In the genomic region with DNA sequence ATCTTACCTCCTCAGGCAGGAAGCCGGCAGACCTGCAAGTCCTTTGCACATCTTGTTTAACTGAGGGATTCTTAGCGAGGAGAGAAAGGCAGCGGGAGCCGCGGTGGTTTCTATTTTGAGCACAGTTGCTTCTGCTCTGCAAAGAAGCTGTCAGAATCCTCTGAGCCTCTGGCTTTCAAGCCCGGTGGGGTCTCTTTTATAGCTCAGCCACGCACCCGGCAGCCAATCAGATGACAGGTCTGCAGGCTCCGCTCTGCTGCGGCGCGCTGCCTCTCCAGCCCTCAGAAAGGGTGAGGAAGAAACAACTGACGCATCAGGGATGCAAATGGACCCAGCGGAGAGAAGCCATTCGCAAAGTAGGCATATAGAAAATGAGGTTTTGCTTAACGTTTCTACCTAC, we compare ENCODE assay signal across 8 mouse cellular contexts. TPM values are rescaled to one million over a fixed set of nuclear protein-coding genes. Genes with fewer than 3 reads are reported as not detected.
DNase-seq lines count a peak whose midpoint lies in the region; ATAC-seq and TF ChIP-seq lines count a peak whose summit lies in the region.

A gene (minus strand): TSS at position 170 of the 400 bp plus-strand sequence.

- under 1% methylated on average over 16 of the region's 16 CpGs for WGBS in intestine, embryonic 14.5 days

- no peak for TF ChIP-seq CTCF in left cerebral cortex, adult 2 months (IDR thresholded peaks at IDR 0.05)

- peak within 1 kb of the TSS; percentile 26 for H3K4me3 ChIP-seq in intestine, embryonic 14.5 days (ENCODE audit: low read depth, low read length)
- peak within 1 kb of the TSS; percentile 78 for H3K4me3 ChIP-seq in left cerebral cortex, adult 2 months

- H3K4me1 ChIP-seq in intestine, embryonic 14.5 days (replicated peaks; ENCODE audit: control insufficient read depth, insufficient read depth, low read length): no peaks in the 10 kb centered on the region

- DNase-seq in adrenal gland, adult 2 months: peak; percentile 85
- peak; percentile 80 for DNase-seq in embryo, embryonic 10.5 days (ENCODE audit: low spot score)
- DNase-seq in gastrocnemius, postnatal 14 days: peak; percentile 49
- DNase-seq in intestine, embryonic 14.5 days (ENCODE audit: low spot score): peak; percentile 65
- peak; percentile 89 to 90 for DNase-seq in left cerebral cortex, adult 2 months (ENCODE audit: extremely low spot score in 1 of 2, low spot score in 2 of 2)
- DNase-seq in lung, postnatal 25 days (ENCODE audit: low spot score): peak; percentile 57
- peak; percentile 82 for DNase-seq in right cerebral cortex, postnatal 14 days

- peaks cover 23% of the 10 kb centered on the region for H3K27me3 ChIP-seq in intestine, embryonic 14.5 days (replicated peaks; ENCODE audit: control insufficient read depth, insufficient read depth, low read length)

- ATAC-seq in intestine, embryonic 14.5 days (replicated peaks; ENCODE audit: low FRiP score, low TSS enrichment, low read depth): peak; percentile 70; the same call in 1 of the 2 replicates
- no peak for ATAC-seq in erythroblast, adult 5-6 weeks (replicated peaks; ENCODE audit: low FRiP score, poor library complexity, severe bottlenecking)

- no peaks in the 10 kb centered on the region for H3K36me3 ChIP-seq in intestine, embryonic 14.5 days (ENCODE audit: control insufficient read depth, insufficient read depth, low read length)

- H3K4me2 ChIP-seq in intestine, embryonic 14.5 days (ENCODE audit: low read length): peak within 1 kb of the TSS; percentile 50

- intact Hi-C loops in gastrocnemius, postnatal 14 days (cut with DNase I; ENCODE audit: low total_unique reads): no loop called here
- intact Hi-C loops in left cerebral cortex, adult 2 months (cut with DNase I): loop anchor here (1.0 to 5.0 kb wide), 6 partner anchors 72 to 215 kb away; a partner anchor contains a TSS

- no peak within 1 kb of the TSS for H3K9ac ChIP-seq in intestine, embryonic 14.5 days (ENCODE audit: low read length)

- no peak within 1 kb of the TSS for H3K27ac ChIP-seq in intestine, embryonic 14.5 days (ENCODE audit: low read depth)
- peak within 1 kb of the TSS; percentile 96 for H3K27ac ChIP-seq in left cerebral cortex, adult 2 months

- no peaks in the 10 kb centered on the region for H3K9me3 ChIP-seq in intestine, embryonic 14.5 days (ENCODE audit: control insufficient read depth, low read length)

RNA-seq across cellular contexts. Expression of the gene that starts here (rescaled TPM):
- total RNA-seq in adrenal gland, adult 2 months (2021): 10 to 100 TPM; 31.1 to 70.0 TPM
- polyA plus RNA-seq in adrenal gland, adult 2 months (2012; rRNA removed): 3.0 and 3.2 TPM in 2 replicates
- total RNA-seq in gastrocnemius, postnatal 14 days (2021): 1 to 10 TPM; 8.4 to 9.1 TPM
- polyA plus RNA-seq in intestine, embryonic 14.5 days (2014; fragmentation: Nextera tagmentation; extraction: Ambion mirVana): 3.7 and 4.0 TPM in 2 replicates
- 100 to 1,000 TPM; 424 to 452 TPM for total RNA-seq in left cerebral cortex, adult 2 months (2021)
- not detected in 2 replicates for total RNA-seq in erythroblast, adult 5-6 weeks (2015; ENCODE audit: low replicate concordance)
- total RNA-seq in erythroblast, adult 5-6 weeks (2017; ENCODE audit: low replicate concordance): not detected in 2 replicates

Comparison
In these comparisons a context has a peak if more than half of its experiments do, and no peak if none do; other contexts are left out.
1. RNA of the gene that starts here (total RNA-seq): 424 to 452 TPM in left cerebral cortex, adult 2 months, 31.1 to 70.0 TPM in adrenal gland, adult 2 months and 8.4 to 9.1 TPM in gastrocnemius, postnatal 14 days; not detected in erythroblast, adult 5-6 weeks; every median in the first group is over 4 times any median in the second.
2. RNA of the gene that starts here (total RNA-seq): 424 to 452 TPM in left cerebral cortex, adult 2 months; 31.1 to 70.0 TPM in adrenal gland, adult 2 months and 8.4 to 9.1 TPM in gastrocnemius, postnatal 14 days; every median in the first group is over 4 times any median in the second.
3. Peak in every context shown above with its lines, with median percentiles within 50 percentile points of each other: DNase-seq.